Mouse (Mus musculus): ENCODE measurements around the gene Fmo3.

Fmo3 gene

DNA sequence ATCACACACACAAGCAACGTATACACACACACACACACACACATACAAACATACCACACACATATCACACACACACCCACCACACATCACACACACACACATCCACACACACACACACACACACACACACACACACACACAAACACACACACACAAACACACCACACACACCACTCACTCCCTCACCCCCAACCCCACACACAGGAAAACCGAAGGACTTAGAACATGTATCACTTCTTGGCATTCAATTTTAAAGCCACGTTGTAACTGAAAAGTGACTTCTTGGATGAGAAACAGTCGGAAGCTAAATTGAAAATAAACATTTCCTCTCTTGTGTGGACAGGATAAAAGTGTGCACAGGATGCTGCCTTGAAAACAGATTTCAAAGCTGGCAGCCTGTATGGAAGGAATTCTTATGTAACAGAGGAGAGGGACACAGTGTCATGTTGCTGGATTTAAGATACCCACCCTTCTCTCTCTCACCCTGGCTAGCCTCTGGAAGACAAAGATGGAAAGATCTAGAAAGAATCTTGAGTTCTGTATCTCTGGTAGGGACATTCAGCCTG is 52.9 kb downstream of the Fmo3 start:
- DNase-seq (ENCODE audit: low read depth, low spot score): no peak

GRCm38 (mm10) chr1:162930631-162931030 is 53.7 kb downstream of the Fmo3 start:
- DNase-seq (ENCODE audit: low read depth, low spot score): no peak

GRCm38 (mm10) chr1:162929146-162929545 is 55.2 kb downstream of the Fmo3 start:
- no peak for DNase-seq (ENCODE audit: low read depth, low spot score)

- DNase-seq (ENCODE audit: low read depth, low spot score): no peak
These were observed 59.2 kb downstream of the Fmo3 start for GRCm38 (mm10) chr1:162925121-162925520.

DNA sequence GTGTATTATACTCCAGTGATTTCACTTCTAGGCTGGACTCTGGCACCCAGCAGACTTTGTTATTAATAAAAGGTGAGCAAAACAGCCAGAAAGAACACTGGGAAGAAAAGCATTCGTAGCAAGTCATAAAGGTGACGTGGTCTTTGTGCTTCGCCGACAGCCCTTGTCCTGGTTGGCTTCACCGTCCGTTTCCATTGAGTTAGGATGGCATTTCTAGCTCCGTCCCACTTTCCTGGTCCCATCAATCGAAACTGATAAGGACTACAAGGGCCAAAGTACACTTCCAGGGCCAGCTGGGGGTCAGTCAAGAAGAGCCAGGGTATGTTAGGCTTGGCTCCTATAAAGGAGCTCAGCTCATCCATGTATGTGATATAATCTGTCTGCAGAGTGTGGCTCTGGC is 67.7 kb downstream of the Fmo3 start:
- no peak for DNase-seq (ENCODE audit: low read depth, low spot score)

DNA sequence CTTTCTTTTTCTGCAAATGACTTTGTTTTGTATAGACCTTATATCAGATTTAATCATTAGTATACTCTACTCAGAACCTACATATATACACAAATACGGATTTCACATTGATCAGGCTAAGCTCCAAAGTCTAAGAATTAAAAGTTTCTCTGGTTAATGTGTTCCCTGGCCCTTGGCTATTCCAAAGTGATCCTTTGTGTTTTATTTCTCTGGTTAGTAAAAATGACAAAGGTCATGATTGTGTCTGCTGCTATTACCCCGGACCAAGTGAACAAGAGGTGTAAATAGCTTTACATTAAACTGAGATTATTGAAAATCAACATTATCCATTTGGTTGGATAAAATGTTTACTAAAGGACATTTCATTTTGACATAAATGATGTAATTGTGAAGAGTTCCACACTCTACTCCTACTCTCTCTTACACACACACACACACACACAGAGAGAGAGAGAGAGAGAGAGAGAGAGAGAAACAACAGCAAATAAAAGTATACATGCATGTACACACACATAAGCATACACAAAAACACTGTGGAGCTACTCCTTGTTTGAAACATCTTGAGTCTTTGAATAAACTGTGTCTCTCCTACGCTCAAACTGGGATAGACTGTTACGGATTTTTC is 69.3 kb downstream of the Fmo3 start:
- no peak for DNase-seq (ENCODE audit: low read depth, low spot score)

DNA sequence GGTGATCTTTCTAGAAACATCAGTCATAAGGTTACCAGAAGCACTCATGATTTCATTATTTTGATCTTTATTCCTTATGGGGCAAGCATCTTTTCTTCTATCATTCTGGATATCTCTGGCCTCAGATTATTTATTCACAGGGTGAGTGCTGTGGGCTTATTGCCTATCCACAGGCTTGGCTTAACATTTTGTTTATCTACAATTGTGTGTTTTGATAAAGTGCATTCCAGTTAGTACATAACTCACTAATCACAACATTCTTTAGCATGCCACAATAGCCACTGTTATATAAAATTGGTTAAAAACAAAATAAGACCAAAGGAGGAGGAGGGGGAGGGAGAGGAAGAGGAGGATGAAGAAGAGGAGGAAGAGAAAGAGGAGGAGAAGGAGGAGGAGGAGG is 72.2 kb downstream of the Fmo3 start:
- DNase-seq (ENCODE audit: low read depth, low spot score): no peak

Measured in CD4-positive helper T cell, adult 2 months (primary cell).